Mouse (Mus musculus): Measurements from ENCODE around the gene Adcy3.
A peak's percentile ranks its signal among the peaks of the same experiment; 100 is the strongest.

Gene Adcy3

DNA sequence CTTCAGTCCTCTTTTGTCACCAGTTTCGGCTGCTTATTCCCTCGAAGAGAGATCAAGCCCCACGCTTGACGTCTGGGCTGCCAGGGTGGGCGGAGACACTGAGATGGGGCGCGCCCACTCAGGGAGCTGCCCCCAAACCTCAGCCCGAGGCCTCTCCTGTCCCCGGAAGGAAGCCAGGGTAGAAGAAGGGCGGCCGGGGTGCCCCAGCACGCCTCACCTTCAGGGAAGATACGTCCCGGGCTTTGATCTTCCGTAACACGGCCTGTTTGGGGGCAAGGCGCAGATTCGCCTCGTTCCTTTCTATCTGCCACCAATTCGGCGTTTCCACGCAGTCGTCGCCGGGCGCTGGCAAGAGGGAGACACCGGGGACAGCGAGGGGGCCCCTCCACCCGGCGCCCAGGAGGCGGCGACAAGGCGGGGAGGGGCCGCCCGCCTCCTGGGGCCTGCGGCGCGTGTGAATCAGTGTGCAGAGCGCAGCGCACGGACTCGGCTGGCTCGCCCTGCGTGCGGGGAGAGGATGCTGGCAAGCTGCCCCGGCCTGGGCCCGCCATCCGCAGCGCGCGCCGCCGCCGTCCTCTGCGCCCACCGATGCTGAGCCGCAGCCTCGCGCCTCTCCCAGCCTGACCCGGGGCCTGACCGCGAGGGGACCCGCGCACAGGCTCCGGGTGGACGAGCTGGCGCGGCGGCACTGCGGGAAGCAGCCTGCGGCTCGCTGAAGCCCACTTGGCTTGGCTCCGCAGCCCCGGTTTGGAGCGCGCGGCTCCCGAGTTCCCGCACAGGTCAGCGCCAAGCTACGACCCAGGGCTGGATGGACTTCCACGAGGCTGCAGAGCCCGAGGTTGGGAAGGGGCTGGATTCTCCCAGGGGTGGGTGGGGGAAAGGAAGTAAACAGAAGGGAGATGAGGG is at the start of gene Adcy3:
TSS of gene Adcy3 (plus strand) at position 163 of the 906 bp plus-strand sequence.
- DNase-seq (ENCODE audit: low spot score in 2 of 2) = peak; percentile 40 to 45

DNA sequence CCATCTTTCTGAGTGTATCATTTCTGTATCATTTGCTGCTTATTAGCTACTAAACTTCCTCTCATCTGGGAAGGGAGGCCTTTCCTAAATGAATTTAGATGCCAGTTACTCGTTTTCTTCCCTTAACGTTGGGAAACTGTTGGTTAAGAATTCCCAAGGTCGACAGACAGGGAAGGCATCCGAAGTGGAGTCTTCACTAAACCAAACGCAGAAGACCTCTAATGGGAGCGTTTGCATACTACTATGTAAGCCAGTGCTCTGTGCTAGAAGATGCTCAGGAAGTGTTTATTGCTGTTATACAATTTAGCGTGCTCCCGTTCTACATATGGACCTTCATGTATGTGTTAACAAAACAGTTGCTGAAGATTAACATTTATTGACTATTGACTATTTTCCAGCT is 49.5 kb upstream of the Adcy3 start:
- no peak for DNase-seq (ENCODE audit: low spot score in 2 of 2)

DNA sequence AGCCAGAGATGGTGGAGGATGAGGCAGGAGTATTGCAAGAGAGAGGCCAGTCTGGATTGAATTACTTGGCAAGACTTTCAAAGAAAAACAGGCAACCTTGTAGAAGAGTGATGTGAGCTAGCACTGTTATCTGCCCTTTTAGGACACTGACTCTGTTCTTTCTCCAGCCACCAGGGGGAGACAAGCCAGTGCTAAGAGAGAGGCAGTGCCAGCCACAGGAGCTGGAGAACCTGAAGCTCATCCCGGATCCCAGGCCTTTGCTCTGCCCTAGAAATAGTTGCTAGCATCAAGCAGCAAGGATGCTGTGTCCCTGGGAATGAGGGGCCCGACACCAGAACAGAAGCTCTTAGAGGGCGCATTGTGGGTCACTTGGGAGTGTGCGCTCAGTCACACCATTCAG is 25.5 kb upstream of the Adcy3 start:
- DNase-seq (ENCODE audit: low spot score in 2 of 2) = peak; percentile 12 to 57

DNA sequence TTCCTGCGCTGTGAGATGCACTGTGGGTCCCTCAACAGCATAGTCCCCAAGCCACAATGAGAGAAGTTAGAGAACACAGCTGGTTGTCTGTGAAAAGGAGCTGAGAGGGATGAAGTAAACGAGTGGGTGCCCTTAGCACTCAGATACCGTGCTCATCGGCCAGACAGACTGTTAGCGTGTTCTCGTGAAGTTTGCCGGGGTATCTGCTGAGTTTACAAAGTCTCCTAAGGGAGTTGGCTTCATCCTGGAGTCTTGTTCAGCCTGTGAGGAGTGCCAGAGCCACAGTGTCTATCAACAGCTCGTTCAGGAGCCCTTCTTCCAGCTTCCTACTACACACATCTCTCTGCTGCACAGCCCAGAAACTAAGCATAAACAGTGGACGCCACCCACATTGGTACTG is 16.8 kb upstream of the Adcy3 start:
- no peak for DNase-seq (ENCODE audit: low spot score in 2 of 2)

DNA sequence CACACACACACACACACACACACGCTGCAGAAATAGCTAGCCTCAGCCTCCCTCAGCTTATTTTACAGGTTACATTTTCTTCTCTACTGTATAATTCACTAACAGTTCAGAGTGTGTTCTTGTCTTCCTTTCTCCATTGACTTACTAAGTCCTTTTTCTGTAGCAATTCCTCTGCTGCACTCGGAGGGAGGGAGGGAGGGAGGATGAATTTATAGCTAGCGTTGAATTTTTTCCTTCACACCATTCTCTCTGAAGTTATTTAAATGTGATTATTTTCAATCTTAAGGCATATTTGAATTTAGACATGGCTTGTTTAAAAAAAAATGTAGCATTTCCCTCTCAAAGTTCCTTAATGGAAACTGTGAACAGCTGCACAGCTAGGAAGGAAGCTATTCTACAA is 15.8 kb upstream of the Adcy3 start:
- DNase-seq (ENCODE audit: low spot score in 2 of 2) = no peak

DNA sequence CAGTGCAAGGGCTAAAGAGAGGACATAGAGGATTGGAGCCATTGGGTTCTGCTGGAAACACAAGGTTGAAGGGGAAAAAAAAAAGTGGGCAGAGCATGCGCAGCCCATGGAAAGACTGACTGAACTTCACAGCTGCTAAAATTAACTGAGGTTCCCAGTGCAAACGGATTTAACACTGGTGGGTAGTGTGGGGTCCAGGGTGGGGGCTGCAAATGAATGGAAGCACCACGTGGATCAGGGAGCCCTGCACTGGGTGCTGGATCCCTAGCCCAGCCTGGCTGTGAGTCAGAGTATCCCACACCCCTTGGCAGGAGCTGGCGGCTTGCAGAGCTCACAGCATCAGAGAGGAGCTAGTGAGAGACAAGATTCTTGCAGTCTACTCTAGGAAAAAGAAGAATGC is 15.3 kb upstream of the Adcy3 start:
- no peak for DNase-seq (ENCODE audit: low spot score in 2 of 2)

DNA sequence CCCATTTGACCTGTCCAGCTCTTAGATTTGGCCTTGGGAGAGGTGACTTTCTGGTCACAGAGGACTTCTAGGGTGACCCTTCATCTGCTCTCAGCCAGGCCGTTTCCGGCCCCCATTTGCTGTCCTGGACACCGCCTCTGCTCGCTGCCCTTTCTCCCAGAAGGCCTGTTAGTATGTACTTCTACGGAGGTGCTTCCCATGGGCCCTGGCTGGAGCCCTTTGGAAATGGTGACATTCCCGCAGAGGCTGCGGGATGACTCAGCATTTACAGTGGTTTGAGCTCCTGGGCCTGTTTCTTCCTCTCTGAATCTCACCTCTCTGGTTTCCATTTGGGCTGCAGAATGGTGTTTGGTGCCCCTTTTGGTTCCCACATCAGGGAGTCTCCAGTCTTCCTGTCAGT is 5.6 kb upstream of the Adcy3 start:
- no peak for DNase-seq (ENCODE audit: low spot score in 2 of 2)

DNA sequence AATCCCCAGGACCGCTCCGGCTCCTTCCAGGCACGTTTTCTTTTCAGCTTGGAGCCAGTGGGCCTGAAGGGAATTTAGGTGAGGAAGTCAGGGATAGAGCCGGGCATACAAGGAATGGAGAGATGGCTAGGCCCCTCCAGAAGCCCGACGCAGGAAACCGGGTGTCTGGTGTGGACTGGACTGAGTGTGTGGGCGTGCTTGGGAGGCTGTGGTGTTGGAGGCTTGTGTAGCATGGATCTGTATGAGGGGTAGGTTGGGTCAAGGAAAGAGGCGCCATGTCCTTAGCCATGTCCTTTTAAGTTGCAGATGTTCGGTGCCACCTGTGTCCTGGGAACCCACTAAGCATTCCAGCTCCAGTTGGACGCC is 927 bp downstream of the Adcy3 start:
- DNase-seq (ENCODE audit: low spot score in 2 of 2) = no peak

DNA sequence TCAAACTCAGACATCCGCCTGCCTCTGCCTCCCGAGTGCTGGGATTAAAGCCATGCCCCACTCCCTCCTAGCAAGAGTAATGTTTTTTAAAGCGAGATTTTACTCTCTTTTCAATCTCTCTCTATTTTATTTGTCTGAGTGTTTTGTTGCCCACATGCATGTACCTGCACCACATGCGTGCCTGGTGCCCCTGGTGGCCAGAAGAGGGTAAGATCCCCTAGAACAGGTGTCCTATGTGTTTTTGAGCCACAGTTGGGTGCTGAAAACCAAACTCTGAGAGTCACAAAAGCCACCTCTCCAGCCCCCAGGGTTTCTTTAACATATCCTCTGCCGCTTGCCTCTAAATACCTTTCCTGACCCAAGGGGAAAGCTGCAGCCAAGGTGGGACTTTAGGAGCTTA is 10.3 kb downstream of the Adcy3 start:
- DNase-seq (ENCODE audit: low spot score in 2 of 2) = no peak

DNA sequence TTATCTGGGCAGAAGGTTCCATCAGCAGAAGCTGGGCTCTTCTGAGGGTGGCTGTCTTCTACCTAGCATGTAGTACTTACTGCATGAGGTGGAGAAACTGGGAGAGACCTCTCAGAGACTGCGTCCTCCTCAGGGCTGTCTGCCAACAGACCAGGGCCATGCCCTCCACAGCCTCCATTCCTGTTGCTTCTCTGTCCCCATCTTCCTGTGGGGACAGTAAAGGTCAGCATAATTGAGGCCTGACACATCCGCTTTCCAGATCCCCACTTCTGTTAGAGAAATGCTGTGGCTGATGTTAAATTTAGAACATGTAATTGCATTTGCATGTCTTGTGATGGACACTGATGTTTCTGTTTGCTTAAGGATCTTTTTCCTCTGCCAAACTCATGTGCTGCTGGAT is 18.0 kb downstream of the Adcy3 start:
- no peak for DNase-seq (ENCODE audit: low spot score in 2 of 2)

DNA sequence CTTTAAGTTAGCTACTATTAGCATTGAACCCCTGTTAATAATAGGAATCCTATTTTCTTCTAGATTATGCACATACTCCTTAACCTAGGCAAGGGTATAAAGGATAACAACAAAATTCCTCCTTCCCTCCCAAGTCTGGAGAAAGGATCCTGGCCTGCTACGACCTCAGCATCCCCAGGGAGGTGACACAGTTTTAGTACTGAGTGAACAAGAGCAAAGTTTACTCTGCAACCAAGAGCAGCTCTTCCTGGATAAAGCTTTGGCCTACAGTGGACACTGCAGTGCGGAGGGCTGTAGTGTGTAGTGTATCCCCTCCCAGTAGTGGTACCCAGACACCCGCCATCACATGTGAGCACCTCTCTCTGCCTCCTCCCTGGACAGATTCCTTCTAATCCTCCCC is 19.1 kb downstream of the Adcy3 start:
- no peak for DNase-seq (ENCODE audit: low spot score in 2 of 2)

DNA sequence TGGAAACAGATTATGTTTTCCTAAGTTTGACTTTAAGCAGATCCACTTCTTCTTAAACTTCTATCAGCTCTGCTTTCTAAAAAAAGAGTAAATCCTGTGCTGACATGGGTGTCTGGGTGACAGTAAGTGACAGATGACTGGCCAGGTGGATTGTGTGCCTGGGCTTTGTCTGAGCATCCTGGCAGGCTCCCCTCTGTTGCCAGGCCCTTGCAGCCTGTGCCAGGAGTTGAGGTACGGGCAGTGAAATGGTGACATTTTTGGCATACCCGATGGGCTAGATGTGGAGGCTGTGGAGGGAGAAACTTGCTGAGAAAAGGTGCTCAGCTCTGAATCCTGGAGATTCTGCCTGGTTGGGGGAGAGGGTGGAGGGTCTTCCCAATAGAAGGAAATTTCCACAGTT is 24.6 kb downstream of the Adcy3 start:
- no peak for DNase-seq (ENCODE audit: low spot score in 2 of 2)

DNA sequence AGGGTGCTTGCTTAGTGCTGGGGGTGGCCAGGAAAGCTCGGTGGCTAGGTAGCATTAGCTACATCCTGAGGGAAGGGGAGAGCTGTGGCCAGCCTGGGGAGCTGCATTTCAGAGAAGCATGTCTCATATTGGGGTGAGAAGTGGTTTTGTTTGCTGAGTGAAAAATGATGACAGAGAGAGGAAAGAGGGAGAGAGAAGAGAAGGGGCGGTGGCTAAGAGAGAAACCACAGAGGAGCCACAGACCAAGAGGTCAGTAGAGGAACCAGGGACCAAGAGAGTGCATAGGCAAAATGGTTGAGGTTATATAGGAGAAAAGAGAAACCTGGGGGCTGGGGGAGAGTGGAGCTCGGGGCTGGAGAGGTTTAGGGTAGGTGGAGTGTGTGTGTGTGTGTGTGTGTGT is 25.3 kb downstream of the Adcy3 start:
- DNase-seq (ENCODE audit: low spot score in 2 of 2) = no peak

DNA sequence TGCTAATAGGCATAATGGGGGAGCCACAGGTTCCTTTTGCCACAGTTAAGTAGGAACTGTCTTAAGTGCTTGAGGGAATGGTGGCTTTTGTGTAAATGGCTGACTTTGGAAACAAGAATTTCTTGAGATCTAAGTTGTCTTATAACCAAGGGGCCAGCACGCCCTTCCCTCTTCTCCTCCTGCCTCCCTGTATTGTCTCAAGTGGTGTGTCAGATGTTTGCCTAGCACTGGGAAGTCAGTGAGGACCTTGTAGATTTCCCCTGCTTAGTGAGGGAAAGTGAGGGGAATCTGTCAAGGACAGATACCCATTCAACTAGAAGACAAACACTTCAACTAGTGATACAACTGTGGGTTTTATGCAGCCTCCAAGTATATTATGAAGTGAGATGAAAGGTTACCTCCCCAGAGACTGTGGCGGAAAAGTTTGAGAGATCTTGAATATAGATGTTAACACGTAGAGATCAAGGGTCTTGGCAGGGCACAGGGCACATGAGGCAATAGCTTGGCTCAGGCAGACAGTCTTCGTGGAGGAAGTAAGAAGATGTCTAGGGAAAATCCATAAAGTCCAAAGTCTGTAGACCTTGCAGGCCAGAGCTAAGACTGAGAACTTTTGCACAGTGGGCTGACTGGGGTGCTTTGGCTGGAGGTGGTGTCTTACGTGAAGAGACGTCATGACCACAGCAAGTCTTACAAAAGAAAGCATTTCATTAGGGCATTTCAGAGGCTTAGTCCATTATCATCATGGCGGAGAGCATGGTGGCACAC is 26.1 kb downstream of the Adcy3 start:
- DNase-seq (ENCODE audit: low spot score in 2 of 2) = no peak

DNA sequence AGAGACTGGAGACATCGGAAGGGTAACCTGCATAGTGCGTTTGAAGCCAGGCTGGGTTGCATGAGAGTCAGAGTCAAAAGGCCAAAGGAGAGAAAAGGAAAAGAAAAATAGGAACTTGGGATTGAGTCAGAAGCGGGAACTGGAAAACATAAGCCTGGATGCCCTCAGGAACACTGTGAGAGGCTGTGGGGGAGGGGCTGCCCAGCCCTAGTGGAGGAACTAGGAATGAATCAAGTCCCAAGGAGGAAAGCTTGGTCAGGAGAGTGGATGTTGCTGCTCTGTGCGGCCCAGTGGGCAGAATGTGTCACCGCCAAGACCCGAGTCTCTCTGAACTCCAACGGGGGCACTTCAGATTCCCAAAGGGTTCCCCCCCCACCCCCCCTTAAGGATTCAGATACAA is 27.4 kb downstream of the Adcy3 start:
- no peak for DNase-seq (ENCODE audit: low spot score in 2 of 2)

DNA sequence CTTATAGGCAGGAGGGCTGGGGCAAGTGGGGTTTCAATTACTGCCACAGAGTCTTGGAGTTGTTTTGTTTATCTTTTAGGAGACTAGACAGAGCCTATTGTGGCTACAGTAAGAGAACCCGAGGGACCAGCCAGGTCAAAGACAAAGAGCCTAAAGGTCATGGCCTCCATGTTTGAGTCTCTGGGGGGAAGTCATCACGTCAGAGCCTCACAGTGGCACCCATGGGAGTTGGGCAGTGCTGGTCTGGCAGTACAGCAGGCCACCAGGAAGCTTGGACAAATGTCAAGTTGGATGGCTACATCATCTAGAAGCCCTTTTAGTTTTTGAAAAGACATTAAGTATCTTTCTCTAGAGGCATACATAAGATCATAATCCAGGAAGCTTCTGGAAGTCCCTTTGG is 30.0 kb downstream of the Adcy3 start:
- no peak for DNase-seq (ENCODE audit: low spot score in 2 of 2)

DNA sequence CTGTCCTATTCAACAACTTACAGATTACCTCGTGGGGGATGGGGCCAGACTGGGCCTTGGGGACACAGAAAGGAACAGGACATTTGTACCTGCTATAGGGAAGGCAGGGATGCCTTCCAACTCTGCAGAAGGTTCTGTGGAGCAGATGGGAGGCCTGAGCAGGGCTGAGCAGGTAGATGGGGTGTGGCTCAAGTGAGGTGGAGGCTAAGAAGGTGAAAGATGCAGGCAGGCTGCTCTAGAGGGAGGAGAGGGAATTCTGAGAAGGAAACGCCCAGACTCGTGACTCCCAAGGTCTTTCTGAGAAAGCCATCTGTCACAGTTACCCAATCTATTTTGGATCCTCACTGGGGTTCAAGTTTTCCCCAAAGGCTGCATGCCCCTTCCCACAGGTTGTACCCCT is 34.1 kb downstream of the Adcy3 start:
- DNase-seq (ENCODE audit: low spot score in 2 of 2) = no peak

DNA sequence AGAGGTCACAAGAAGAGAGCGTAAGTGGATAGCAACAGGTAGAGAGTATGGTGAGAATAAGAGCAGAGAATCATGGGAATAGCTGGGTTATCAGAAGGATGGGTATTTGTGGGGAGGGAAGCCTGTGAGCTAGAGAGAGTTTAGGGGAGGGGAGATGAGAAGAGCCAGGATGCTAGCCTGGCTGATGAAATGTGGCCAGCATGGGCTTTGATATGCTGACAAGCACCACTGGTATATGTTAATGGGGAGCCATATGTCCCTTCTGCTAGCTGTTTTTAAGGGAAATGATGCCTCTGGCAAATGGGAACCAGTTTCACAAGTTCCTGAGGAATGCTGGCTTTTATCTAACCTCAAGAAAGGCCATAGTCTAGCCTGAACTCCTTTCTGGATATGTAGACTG is 36.2 kb downstream of the Adcy3 start:
- DNase-seq (ENCODE audit: low spot score in 2 of 2) = no peak

DNA sequence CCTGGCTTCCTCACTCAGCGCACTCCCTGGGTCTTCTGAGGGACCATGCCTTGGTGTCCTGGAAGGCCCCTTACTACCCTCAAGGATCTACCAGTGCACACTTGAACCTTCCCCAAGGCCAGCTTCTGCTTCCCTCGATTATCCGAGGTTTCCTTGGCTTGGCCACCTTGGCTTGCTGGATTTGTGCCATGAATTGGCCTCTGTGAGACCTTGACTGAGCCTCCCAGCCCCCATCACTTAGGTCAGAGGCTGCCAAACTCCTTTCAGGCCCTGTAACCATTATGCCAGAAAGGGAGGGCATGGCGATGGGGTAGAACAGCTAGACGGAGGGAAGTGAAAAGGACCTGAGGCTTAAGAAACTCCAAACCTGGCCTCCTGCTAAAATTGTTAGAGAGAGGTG is 36.7 kb downstream of the Adcy3 start:
- DNase-seq (ENCODE audit: low spot score in 2 of 2) = no peak

DNA sequence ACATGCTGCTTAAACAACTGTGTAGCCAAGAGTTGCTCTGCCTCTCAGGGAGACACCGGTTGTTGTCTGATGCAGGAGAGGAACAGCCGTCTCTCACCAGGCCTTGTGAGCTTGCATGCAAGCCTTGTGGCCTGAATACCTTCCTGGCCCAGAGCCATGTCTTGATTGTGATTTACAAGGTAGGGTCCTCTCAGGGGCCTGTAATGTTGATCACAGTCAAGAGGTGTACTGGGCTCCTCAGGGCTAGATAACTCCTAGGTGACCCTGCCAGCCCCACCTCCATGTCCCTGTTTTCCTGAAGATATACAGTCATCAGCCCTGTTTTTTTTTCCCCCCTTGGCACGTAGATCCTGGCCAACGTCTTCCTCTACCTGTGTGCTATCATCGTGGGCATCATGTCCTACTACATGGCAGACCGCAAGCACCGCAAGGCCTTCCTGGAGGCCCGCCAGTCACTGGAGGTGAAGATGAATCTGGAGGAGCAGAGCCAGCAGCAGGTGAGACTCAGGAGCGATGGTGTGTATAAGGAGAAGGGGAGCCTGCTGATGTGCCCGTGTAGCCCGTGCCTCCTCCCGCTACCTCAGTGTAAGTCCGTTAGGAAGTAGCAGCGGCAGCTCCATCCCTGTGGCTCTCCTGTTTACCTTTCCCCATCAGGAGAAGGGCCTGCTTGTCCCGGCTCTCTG is 40.3 kb downstream of the Adcy3 start:
- no peak for DNase-seq (ENCODE audit: low spot score in 2 of 2)

DNA sequence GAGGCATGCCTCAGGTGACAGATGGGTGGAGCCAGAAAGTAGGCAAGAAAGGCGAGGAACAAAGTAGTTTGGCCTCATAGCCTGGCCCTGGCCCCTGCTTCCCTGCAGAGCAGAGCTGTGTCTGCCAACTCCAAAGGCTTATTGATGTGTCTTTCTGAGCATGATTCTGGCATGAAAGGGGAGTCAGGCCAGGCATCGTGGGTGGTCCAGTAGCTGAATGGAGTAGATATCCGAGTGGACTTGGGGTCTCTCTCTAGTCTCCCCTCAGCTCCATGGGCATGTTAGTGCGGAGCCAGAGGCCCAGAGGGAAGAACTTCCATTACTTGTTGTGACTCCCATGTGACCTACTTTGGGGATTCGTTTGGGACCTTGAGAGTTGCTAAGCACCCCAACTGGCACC is 45.9 kb downstream of the Adcy3 start:
- no peak for DNase-seq (ENCODE audit: low spot score in 2 of 2)

DNA sequence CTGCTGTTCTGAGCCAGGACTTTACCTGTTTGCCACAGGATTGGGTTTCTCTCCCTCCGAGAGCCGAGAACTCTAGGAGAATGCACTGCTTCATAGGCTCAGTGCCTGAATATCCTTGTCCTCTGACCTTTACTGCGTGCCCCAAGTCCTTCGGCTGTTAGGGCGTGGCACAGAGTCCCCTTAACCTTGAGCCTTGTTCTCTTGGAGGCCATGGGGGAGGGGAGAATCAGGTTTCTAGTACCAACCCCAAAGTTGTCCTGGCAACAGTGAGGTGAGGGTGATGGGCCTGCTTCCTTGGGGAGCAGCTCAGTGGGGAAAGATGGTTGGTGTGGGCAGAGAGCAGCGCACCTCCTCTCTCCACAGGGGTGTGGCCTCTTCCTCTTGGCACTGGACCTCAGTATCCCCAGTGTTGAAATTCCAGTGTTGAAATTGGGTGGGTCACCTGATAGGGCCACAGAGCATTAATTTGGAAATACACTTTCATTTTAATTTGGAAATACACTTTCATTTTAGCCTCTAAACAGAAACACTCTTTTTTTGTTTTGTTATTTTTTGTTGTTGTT is 46.8 kb downstream of the Adcy3 start:
- DNase-seq (ENCODE audit: low spot score in 2 of 2) = no peak
